Mouse (Mus musculus) embryo, embryonic 11 days (tissue): ENCODE measurements at regions not wholly inside any gene's neighbourhood (a gene's known extent, or its start where the extent isn't known, plus 50 kb on each side); places are given as distances from the start of the nearest gene placed in this dataset.

Experiments used
- DNase-seq: peaks from one replicate; pipeline ENCODE4 v3.0.0-alpha.2; 2015

DNA sequence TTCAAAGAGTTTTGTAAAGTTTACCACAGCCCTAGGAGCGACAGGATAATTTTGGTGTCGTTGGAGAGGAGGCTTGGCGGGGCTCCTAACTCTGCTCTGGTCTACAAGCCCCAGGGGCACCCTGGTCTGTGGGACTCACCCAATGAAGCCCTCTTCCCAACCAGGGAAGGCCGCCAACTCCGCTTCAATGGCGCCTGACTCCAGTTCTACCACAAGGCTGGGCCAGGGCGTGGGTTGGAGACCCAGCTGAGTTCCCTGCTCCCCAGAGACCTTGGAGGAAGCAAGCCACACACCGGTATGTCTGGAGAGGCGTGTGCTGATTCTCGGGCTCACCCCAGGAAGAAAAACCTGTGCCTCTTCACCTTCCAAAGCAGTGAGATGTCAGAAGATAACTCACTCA is 128.9 kb downstream of the Gadd45g start:
- no peak for DNase-seq

- DNase-seq, result peak; percentile 54
Measured at GRCm38 (mm10) chr13:51975801-51976601, 129.5 kb downstream of the Gadd45g start.

- no peak for DNase-seq
Measured at GRCm38 (mm10) chr13:51976620-51977214, 130.2 kb downstream of the Gadd45g start.

DNA sequence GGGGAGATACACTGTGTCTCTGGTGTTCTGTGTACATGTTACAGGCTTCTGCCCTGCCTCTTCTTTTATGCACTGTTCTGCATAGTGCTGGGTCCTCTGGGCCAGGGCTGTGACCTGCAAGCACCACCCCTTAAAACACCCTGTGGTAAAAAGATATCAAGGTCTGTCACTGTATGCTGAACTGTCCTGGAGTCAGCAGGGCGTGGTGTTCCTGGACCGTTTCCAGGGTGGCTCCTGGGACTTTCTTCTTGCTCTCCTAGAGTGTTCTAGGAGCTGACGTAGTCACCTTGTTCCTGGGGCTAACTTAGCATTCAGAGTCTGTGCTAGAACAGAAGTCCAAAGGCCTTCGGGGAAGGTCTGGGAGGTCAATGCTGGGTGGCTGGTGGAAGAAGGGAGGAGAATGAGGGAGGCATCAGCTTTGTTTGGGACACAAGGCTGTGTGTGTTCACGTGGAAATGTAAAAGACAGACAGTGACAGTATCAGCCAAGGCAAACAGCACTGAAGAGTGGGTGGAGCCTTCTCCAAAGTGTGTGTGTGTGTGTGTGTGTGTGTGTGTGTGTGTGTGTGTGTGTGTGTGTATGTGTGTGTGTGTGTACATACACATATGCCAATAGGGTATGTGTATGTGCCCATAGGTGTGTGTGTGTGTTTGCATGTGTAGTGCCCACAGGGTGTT is 133.0 kb downstream of the Gadd45g start:
- DNase-seq, result no peak

DNA sequence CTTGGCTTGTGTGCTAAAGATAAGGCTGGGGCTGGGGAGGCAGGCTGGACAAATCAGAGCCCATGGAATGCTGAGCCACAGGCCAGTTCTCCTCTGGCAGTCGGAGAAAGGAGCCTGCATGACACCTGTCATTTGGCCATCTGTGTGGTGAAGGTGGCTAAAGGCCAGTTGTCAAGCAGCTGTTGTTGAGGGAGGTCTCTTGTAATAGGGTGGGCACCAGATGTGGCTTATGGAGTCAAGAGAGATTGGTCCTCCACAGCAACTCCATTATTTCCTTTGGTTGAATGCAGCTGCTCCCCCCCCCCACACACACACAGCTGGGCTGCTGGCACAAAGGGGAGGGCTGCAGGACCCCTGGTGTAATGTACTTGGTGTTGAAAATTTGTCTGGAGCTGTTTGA is 133.9 kb downstream of the Gadd45g start:
- no peak for DNase-seq

- no peak for DNase-seq
Measured at GRCm38 (mm10) chr13:51983002-51983401, 136.5 kb downstream of the Gadd45g start.

DNA sequence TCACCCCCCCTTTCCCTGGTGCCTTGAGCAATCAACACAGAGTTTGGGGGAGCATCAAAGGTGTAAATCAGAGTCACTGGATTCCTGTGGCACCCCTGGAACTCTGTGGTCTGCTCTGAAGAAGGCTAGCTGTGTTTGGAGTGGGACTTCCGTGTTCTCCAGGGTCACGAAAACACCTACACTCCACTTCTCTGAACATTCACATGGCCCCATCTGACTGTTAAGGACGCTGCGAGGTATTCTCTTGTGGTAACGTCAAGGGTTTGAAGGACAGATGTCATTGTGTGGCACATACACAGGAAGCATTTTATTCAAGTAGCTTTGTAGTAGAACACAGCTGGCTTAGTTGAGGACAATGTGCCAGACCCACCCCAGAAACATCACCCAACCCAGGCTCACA is 137.1 kb downstream of the Gadd45g start:
- DNase-seq, result no peak

DNA sequence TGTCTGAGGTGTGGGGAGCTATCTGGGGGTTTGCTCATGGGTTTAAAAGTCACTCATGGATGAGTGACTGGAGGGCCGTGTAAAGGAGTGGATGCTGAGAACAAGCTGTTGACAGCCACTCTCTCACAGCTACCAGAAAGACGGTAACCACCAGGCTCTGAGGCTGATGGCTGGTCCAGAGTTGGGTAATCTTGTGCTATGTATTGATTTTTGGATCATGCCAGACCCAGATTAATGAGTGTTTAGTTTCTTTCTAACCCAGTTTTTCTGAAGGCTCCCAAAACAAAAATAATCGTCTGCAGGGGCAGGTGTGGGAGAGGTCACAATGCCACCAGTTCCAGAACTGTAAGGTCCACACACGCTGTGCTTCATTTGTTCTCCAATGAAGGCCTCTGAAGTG is 144.9 kb downstream of the Gadd45g start:
- no peak for DNase-seq

- no peak for DNase-seq
Measured at GRCm38 (mm10) chr13:51992878-51993277, 146.4 kb downstream of the Gadd45g start.

GRCm38 (mm10) chr13:51996163-51996562 is 149.7 kb downstream of the Gadd45g start:
- no peak for DNase-seq

GRCm38 (mm10) chr13:51998542-51998941 is 152.1 kb downstream of the Gadd45g start:
- DNase-seq, result no peak

- DNase-seq, result no peak
Measured at GRCm38 (mm10) chr13:52001811-52002210, 155.3 kb downstream of the Gadd45g start.

- DNase-seq, result no peak
Measured at GRCm38 (mm10) chr13:52003946-52004539, 157.6 kb downstream of the Gadd45g start.

- no peak for DNase-seq
Measured at GRCm38 (mm10) chr13:52007585-52008395, 161.3 kb downstream of the Gadd45g start.

DNA sequence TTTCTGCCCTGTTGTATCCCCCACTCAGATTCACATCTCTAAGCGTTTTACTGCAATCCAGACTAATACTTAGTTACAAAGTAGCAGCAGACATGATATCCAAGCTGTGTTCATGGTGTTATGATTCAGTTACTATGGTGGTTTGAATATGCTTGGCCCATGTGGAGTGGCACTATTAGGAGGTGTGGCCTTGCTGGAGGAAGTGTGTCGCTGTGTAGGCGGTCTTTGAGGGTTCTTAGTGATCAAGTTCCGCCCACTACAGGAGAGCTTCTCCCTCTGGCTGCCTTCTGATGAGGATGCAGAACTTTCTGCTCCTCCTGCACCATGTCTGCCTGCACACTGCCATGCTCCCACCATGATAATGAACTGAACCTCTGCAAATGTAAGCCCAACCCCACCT is 162.8 kb downstream of the Gadd45g start:
- DNase-seq, result no peak

GRCm38 (mm10) chr13:52009766-52010165 is 163.3 kb downstream of the Gadd45g start:
- DNase-seq, result no peak

GRCm38 (mm10) chr13:52011001-52011400 is 164.5 kb downstream of the Gadd45g start:
- DNase-seq, result no peak

DNA sequence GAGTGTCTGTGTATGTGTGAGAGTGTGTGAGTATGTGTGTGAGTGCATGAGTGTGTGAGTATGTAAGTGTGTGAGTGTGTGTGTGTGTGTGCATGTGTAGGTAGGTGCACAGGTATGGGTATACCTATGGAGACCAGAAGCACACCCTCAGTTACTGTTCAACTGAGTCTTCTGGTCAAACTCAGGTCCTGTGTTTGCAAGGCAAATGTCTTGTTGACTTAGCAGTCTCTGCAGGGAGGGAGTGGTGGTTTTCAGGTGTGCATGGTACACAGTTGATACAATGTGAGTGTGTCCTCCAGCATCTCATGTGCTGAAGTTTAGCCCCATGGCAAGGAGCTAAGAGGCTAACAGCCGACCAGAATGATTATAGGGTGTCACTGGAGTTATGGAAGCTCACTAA is 166.7 kb downstream of the Gadd45g start:
- no peak for DNase-seq

DNA sequence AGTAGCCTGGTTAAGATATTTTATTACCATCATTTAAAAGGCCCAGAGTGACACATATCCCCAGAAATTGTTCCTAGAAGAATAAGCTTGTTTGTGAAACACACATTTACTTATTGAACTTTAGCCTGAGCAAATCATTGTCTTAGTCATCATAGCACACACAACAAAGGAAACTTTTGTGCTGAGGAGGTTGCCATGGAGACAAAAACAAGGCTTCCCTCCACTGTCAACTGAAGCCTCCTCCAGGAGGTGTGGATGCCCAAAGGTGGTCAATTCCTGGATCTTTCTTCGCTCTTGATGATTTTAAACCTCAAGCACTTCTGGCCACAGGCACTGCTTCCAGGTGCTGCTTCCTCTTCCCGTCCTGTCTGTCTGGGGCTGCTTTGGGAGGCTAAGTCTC is 167.3 kb downstream of the Gadd45g start:
- no peak for DNase-seq

GRCm38 (mm10) chr13:52014566-52014965 is 168.1 kb downstream of the Gadd45g start:
- DNase-seq, result peak; percentile 32

DNA sequence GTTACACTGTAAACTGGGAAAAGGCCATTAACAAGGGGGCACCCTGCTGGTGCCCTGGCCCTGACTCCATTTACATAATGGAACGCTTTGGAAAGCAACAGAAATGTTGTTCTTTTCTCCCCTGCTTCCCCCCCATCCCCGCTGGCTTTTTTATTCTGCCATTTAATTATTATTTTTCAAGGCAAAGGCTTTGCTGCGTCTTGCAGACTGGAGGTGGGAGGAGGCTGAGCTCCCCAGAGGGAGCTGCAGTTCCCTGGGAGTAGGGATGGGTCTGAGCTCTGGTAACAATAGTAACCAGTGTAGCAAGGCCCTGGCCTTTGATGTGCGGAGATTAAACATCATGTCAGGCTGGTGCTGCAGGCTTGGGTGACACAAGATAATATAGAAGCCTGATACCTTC is 168.6 kb downstream of the Gadd45g start:
- peak; percentile 61 for DNase-seq

DNA sequence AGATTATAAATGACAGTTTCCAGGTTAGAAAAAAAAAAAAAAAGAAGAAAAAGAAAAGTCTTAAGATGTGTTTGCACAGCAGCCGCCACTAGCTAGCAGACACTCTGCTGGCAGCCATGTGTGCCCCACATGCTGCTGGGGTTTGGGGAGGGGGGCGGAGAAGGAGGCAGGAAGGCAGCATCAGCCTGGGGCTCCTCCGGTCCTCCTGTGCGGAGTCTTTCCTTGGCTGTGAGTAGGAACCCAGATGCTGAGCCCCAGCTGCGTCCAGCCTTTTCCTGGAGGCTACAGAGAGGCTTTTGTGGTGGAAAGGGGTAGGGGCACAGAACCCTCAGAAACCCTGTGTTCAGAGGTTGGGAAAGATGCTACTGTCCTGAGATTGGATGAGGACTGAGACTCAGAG is 169.0 kb downstream of the Gadd45g start:
- DNase-seq, result peak; percentile 79
